Mouse (Mus musculus) brain, adult 10 weeks (tissue): Measurements from ENCODE around the gene Gm8374. TPM values are rescaled to one million over a fixed set of nuclear protein-coding genes. Genes with fewer than 3 reads are reported as not detected.

Experiments
- polyA plus RNA-seq: library from polyadenylated mRNA; stranded (reverse); fragments of 350-450 nt; fragmentation: Illumina TruSeq; extraction: RNeasy Lipid Tissue Mini Kit (QIAGEN cat#74804); gene quantifications from one replicate; pipeline ENCODE4 v1.2.3, GENCODE M21; 2015; ENCODE audit warnings: low read depth, low replicate concordance

Gm8374 gene
- polyA plus RNA-seq, result not detected

GRCm38 (mm10) chr14:7365034-7365433 is at the start of gene Gm8374:
Gm8374 (minus strand) TSS chr14:7365134.

GRCm38 (mm10) chr14:7332295-7332694 is 32.6 kb downstream of the Gm8374 start, which contains the start of gene Gm5797:
Gm5797 (minus strand) TSS chr14:7332395.

GRCm38 (mm10) chr14:7314661-7315060 is 50.3 kb downstream of the Gm8374 start, which contains the start of gene Gm3739:
Gm3739 (minus strand) TSS chr14:7315049.

Other genes with a start within 250 kb of the Gm8374 start
- not detected for gene Gm6676, start 239.7 kb downstream of the Gm8374 start, polyA plus RNA-seq
- 3.8 TPM for gene Gm3512, start 190.6 kb downstream of the Gm8374 start, polyA plus RNA-seq
- not detected for gene Gm16434, start 170.6 kb downstream of the Gm8374 start, polyA plus RNA-seq
- not detected for gene Gm3727, start 100.4 kb downstream of the Gm8374 start, polyA plus RNA-seq
- gene Gm3739, start 50.1 kb downstream of the Gm8374 start, polyA plus RNA-seq, result 1.5 TPM
- not detected for gene Gm5797, start 32.7 kb downstream of the Gm8374 start, polyA plus RNA-seq
- gene Gm3755, start 85.8 kb upstream of the Gm8374 start, polyA plus RNA-seq, result not detected
- 1.0 TPM for gene Gm3752, start 118.6 kb upstream of the Gm8374 start, polyA plus RNA-seq
- 2.9 TPM for gene Gm3558, start 203.4 kb upstream of the Gm8374 start, polyA plus RNA-seq
- gene Gm10338, start 230.5 kb upstream of the Gm8374 start, polyA plus RNA-seq, result not detected